Comparison of ENCODE assay signal across 37 mouse cellular contexts in the genomic region with DNA sequence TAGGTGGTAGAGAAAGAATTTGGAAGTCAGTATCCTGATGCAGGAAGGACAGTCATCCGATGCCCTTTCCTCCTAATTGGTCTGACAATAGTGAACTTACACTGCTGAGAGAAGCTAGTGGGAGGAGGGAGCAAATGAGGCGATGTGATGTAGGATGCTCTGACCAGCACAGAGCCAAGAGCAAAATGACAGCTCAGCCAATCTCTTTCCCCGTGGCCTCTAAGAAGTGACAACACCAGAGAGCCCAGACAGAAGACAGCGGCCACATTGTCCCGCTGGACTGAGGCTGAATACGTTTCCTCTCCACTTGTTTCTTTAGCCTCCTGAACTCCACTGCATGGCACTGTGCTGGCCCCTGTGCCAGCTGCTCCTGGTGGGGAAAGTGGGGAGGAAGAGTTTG. TPM values are rescaled to one million over a fixed set of nuclear protein-coding genes. Genes with fewer than 3 reads are reported as not detected.
DNase-seq lines count a peak whose midpoint lies in the region; ATAC-seq and TF ChIP-seq lines count a peak whose summit lies in the region.
"Had no signal": no experiment of that assay in that cellular context is flagged by ENCODE, and none has a peak within 500 bp of the region (broad histone marks: within the 10 kb centered on the region; RNA-seq: fewer than 3 reads in every experiment).

No protein-coding gene starts in this region.

- H3K4me1 ChIP-seq in embryonic facial prominence, embryonic 11.5 days (ENCODE audit: control insufficient read depth, insufficient read depth, low read length), result no peaks in the 10 kb centered on the region
- peaks cover 7% of the 10 kb centered on the region; the same call in 1 of the 2 replicates for H3K4me1 ChIP-seq in embryonic facial prominence, embryonic 10.5 days
- no peaks in the 10 kb centered on the region for H3K4me1 ChIP-seq in lung, postnatal 0 days (ENCODE audit: insufficient read depth, low read depth, low read length)
- no peaks in the 10 kb centered on the region for H3K4me1 ChIP-seq in lung, adult 2 months (ENCODE audit: control insufficient read depth, insufficient read depth, low read length)
- H3K4me1 ChIP-seq: heart, embryonic 15.5 days; liver, embryonic 12.5 days; midbrain, embryonic 12.5 days; neural tube, embryonic 15.5 days had no signal

- H3K4me3 ChIP-seq in embryonic facial prominence, embryonic 11.5 days (ENCODE audit: low read depth, low read length), result no peak overlapping the region
- no peak overlapping the region for H3K4me3 ChIP-seq in embryonic facial prominence, embryonic 10.5 days
- no peak overlapping the region for H3K4me3 ChIP-seq in layer of hippocampus, adult 2 months
- H3K4me3 ChIP-seq in lung, postnatal 0 days (ENCODE audit: low read depth, low read length), result no peak overlapping the region
- H3K4me3 ChIP-seq in lung, adult 2 months (replicated peaks; ENCODE audit: extremely low read depth, low read depth, low read length), result no peak overlapping the region
- H3K4me3 ChIP-seq: erythroblast, embryonic 14.5 days; forebrain, embryonic 12.5 days; heart, embryonic 10.5 days; heart, embryonic 15.5 days; hindbrain, embryonic 12.5 days; liver, embryonic 12.5 days; megakaryocyte, embryonic 14.5 days; midbrain, embryonic 12.5 days; myocyte; neural tube, embryonic 15.5 days had no signal

- WGBS in embryonic facial prominence, embryonic 11.5 days, result 24% methylated on average over 6 of the region's 6 CpGs
- WGBS in embryonic facial prominence, embryonic 10.5 days, result 33% methylated on average over 6 of the region's 6 CpGs
- WGBS in lung, postnatal 0 days, result 30% methylated on average over 6 of the region's 6 CpGs
- WGBS in lung, adult 2 months, result 45% methylated on average over 6 of the region's 6 CpGs

- no peak overlapping the region for H3K9ac ChIP-seq in embryonic facial prominence, embryonic 11.5 days (replicated peaks; ENCODE audit: low read length)
- H3K9ac ChIP-seq in lung, postnatal 0 days (replicated peaks; ENCODE audit: low read depth), result no peak overlapping the region
- H3K9ac ChIP-seq: forebrain, embryonic 12.5 days; heart, embryonic 15.5 days; hindbrain, embryonic 12.5 days; liver, embryonic 12.5 days; liver, postnatal 0 days; midbrain, embryonic 12.5 days; neural tube, embryonic 15.5 days had no signal

- TF ChIP-seq CTCF in layer of hippocampus, adult 2 months (conservative IDR thresholded peaks at IDR 0.05), result 0 out of 2 replicates have a peak, but pooled peaks have one; percentile 14
- TF ChIP-seq CTCF in lung, postnatal 0 days (IDR thresholded peaks at IDR 0.05), result no peak
- no peak for TF ChIP-seq CTCF in lung, adult 2 months (IDR thresholded peaks at IDR 0.05; ENCODE audit: insufficient read depth, low read length)

- TF ChIP-seq EP300 in lung, postnatal 0 days (IDR thresholded peaks at IDR 0.05), result no peak

- no peak for DNase-seq in embryonic facial prominence, embryonic 11.5 days (ENCODE audit: low spot score)
- no peak for DNase-seq in embryonic facial prominence, embryonic 10.5 days (ENCODE audit: low spot score)
- no peak for DNase-seq in layer of hippocampus, adult 2 months (ENCODE audit: low spot score in 2 of 2)
- DNase-seq in layer of hippocampus, postnatal 14 days (ENCODE audit: low spot score in 2 of 2), result no peak
- no peak for DNase-seq in lung, postnatal 0 days (ENCODE audit: low spot score)
- DNase-seq in lung, adult 2 months, result no peak
- peak; percentile 64 for DNase-seq in retina, embryonic 14.5 days (ENCODE audit: low spot score)
- DNase-seq in ovary, postnatal 36 days (ENCODE audit: low spot score), result no peak
- DNase-seq: adrenal gland, postnatal 14 days; cerebellum, adult 11-12 months; cerebellum, postnatal 14 days; gastrocnemius, postnatal 25 days; heart, adult 11 months; kidney, adult 2 months; kidney, postnatal 4 days; liver, postnatal 0 days; lung, postnatal 36 days; right cerebral cortex, postnatal 4 days; thymus, adult 18-20 months; thymus, postnatal 25 days had no signal

- ATAC-seq in embryonic facial prominence, embryonic 11.5 days (replicated peaks; ENCODE audit: insufficient number of reproducible peaks, low FRiP score, low TSS enrichment, low read depth), result 0 out of 2 replicates have a peak, but pooled peaks have one; percentile 29
- ATAC-seq in lung, postnatal 0 days, result 0 out of 2 replicates have a peak, but pooled peaks have one; percentile 8
- ATAC-seq: inflammation-experienced regulatory T-cells, adult 6 months; liver, embryonic 12.5 days; liver, postnatal 0 days had no signal

- no peak for TF ChIP-seq POLR2A in lung, adult 2 months (IDR thresholded peaks at IDR 0.05; ENCODE audit: borderline replicate concordance, extremely low read depth, low read depth, low read length)

- no peaks in the 10 kb centered on the region for H3K36me3 ChIP-seq in embryonic facial prominence, embryonic 11.5 days (replicated peaks; ENCODE audit: control insufficient read depth, insufficient read depth, low read depth, low read length)
- no peaks in the 10 kb centered on the region for H3K36me3 ChIP-seq in embryonic facial prominence, embryonic 10.5 days (replicated peaks)
- H3K36me3 ChIP-seq in lung, postnatal 0 days (ENCODE audit: insufficient read depth, low read length), result no peaks in the 10 kb centered on the region
- H3K36me3 ChIP-seq: forebrain, embryonic 12.5 days; heart, embryonic 10.5 days; heart, embryonic 15.5 days; hindbrain, embryonic 12.5 days; liver, embryonic 12.5 days; midbrain, embryonic 12.5 days; neural tube, embryonic 15.5 days had no signal

- H3K9me3 ChIP-seq in embryonic facial prominence, embryonic 11.5 days (replicated peaks; ENCODE audit: control insufficient read depth, low read length), result no peaks in the 10 kb centered on the region
- H3K9me3 ChIP-seq in embryonic facial prominence, embryonic 10.5 days, result no peaks in the 10 kb centered on the region
- no peaks in the 10 kb centered on the region for H3K9me3 ChIP-seq in lung, postnatal 0 days (ENCODE audit: low read length)
- H3K9me3 ChIP-seq: heart, embryonic 10.5 days; heart, embryonic 15.5 days; hindbrain, embryonic 12.5 days; liver, embryonic 12.5 days; midbrain, embryonic 12.5 days; neural tube, embryonic 15.5 days had no signal

- H3K27ac ChIP-seq in embryonic facial prominence, embryonic 11.5 days (replicated peaks; ENCODE audit: low read depth, low read length), result no peak overlapping the region
- no peak overlapping the region for H3K27ac ChIP-seq in embryonic facial prominence, embryonic 10.5 days (replicated peaks)
- peak overlapping the region; percentile 59 for H3K27ac ChIP-seq in layer of hippocampus, adult 2 months
- no peak overlapping the region for H3K27ac ChIP-seq in lung, postnatal 0 days (ENCODE audit: low read length)
- H3K27ac ChIP-seq: forebrain, embryonic 12.5 days; heart, embryonic 10.5 days; heart, embryonic 15.5 days; hindbrain, embryonic 12.5 days; liver, embryonic 12.5 days; midbrain, embryonic 12.5 days; neural tube, embryonic 15.5 days; stomach, postnatal 0 days had no signal

- H3K27me3 ChIP-seq in embryonic facial prominence, embryonic 11.5 days (ENCODE audit: control insufficient read depth, insufficient read depth, low read length), result no peaks in the 10 kb centered on the region
- no peaks in the 10 kb centered on the region for H3K27me3 ChIP-seq in embryonic facial prominence, embryonic 10.5 days (replicated peaks; ENCODE audit: low read depth, poor library complexity, severe bottlenecking)
- no peaks in the 10 kb centered on the region for H3K27me3 ChIP-seq in lung, postnatal 0 days (replicated peaks; ENCODE audit: insufficient read depth, low read length)
- H3K27me3 ChIP-seq: forebrain, embryonic 12.5 days; heart, embryonic 15.5 days; hindbrain, embryonic 12.5 days; liver, embryonic 12.5 days; midbrain, embryonic 12.5 days; neural tube, embryonic 15.5 days had no signal

- H3K4me2 ChIP-seq in embryonic facial prominence, embryonic 11.5 days (ENCODE audit: low read depth, low read length), result no peak overlapping the region
- H3K4me2 ChIP-seq in lung, postnatal 0 days (replicated peaks; ENCODE audit: low read depth, low read length), result no peak overlapping the region
- H3K4me2 ChIP-seq: forebrain, embryonic 12.5 days; heart, embryonic 15.5 days; hindbrain, embryonic 12.5 days; liver, embryonic 12.5 days; midbrain, embryonic 12.5 days; neural tube, embryonic 15.5 days had no signal

RNA-seq across cellular contexts. Expression of a gene that starts 37.0 kb away (rescaled TPM):
- polyA plus RNA-seq in embryonic facial prominence, embryonic 11.5 days (2014; fragmentation: Nextera tagmentation; extraction: Ambion mirVana), result 0.43 and 0.82 TPM in 2 replicates
- 0.20 and 0.54 TPM in 2 replicates for polyA plus RNA-seq in embryonic facial prominence, embryonic 10.5 days (2016; fragmentation: Nextera tagmentation; extraction: Ambion mirVana)
- under 1 TPM; 0.37 to 0.46 TPM for total RNA-seq in layer of hippocampus, adult 2 months (2021)
- under 1 TPM; 0.14 to 0.17 TPM for total RNA-seq in layer of hippocampus, postnatal 14 days (2021)
- polyA plus RNA-seq in lung, postnatal 0 days (2015; fragmentation: Nextera tagmentation; extraction: Ambion mirVana), result 0.17 TPM in 1 of 2 replicates, not detected in the other
- polyA plus RNA-seq in lung, adult 2 months (2012; rRNA removed), result 0.03 and 0.04 TPM in 2 replicates
- total RNA-seq: gastrocnemius, adult 18-20 months; gastrocnemius, postnatal 25 days; MEL had no signal
- polyA plus RNA-seq: erythroblast, embryonic 14.5 days; heart, embryonic 15.5 days; inflammation-experienced regulatory T-cells, adult 6 months; liver, embryonic 12.5 days; liver, postnatal 0 days; myocyte had no signal

RNA-seq across cellular contexts. Expression of a gene that starts 38.2 kb away (rescaled TPM):
- polyA plus RNA-seq in embryonic facial prominence, embryonic 11.5 days (2014; fragmentation: Nextera tagmentation; extraction: Ambion mirVana), result 0.92 and 1.9 TPM in 2 replicates
- 0.45 and 0.91 TPM in 2 replicates for polyA plus RNA-seq in embryonic facial prominence, embryonic 10.5 days (2016; fragmentation: Nextera tagmentation; extraction: Ambion mirVana)
- total RNA-seq in layer of hippocampus, adult 2 months (2021), result not detected
- not detected for total RNA-seq in layer of hippocampus, postnatal 14 days (2021)
- polyA plus RNA-seq in lung, postnatal 0 days (2015; fragmentation: Nextera tagmentation; extraction: Ambion mirVana), result 0.88 and 1.2 TPM in 2 replicates
- polyA plus RNA-seq in lung, adult 2 months (2012; rRNA removed), result 1.2 and 1.6 TPM in 2 replicates
- total RNA-seq: gastrocnemius, adult 18-20 months; heart, postnatal 25 days; left cerebral cortex, adult 8-10 months; left cerebral cortex, postnatal 36 days; MEL had no signal
- polyA plus RNA-seq: erythroblast, embryonic 14.5 days; forebrain, embryonic 12.5 days; heart, embryonic 10.5 days; heart, embryonic 15.5 days; hindbrain, embryonic 12.5 days; inflammation-experienced regulatory T-cells, adult 6 months; liver, embryonic 12.5 days; liver, postnatal 0 days; midbrain, embryonic 12.5 days; myocyte had no signal
